Mouse (Mus musculus) lung, embryonic 14.5 days (tissue): ENCODE data around the gene Col6a1. TPM values are rescaled to one million over a fixed set of nuclear protein-coding genes. Genes with fewer than 3 reads are reported as not detected.
A peak's percentile ranks its signal among the peaks of the same experiment; 100 is the strongest.

ENCODE experiments used
- ATAC-seq: fragments of 200-750 bp; cut with Nextera tagmentation; 2 replicates; pipeline ENCODE4 v1.8.0; 2017; ENCODE audit warnings: mild to moderate bottlenecking, moderate TSS enrichment, moderate library complexity; ENCODE audit not compliant: insufficient read depth
- DNase-seq: peaks from one replicate; pipeline ENCODE4 v3.0.0-alpha.2; 2015
- H3K27ac ChIP-seq: fragments of 300-500 bp; sonication (generic); 2 replicates; pipeline ENCODE4 v1.5.1; 2014; ENCODE audit warnings: low read depth, mild to moderate bottlenecking, moderate library complexity
- H3K27me3 ChIP-seq: fragments of 300-500 bp; sonication (generic); 2 replicates; pipeline ENCODE4 v1.6.1; 2014; ENCODE audit warnings: low read length, control low read depth; ENCODE audit not compliant: insufficient read depth
- H3K36me3 ChIP-seq: fragments of 300-500 bp; sonication (generic); 2 replicates; pipeline ENCODE4 v1.6.1; 2014; ENCODE audit warnings: control low read depth; ENCODE audit not compliant: insufficient read depth
- H3K4me1 ChIP-seq: fragments of 300-500 bp; sonication (generic); 2 replicates; pipeline ENCODE4 v1.6.1; 2014; ENCODE audit warnings: antibody characterized with exemption, control low read depth; ENCODE audit not compliant: insufficient read depth
- H3K4me2 ChIP-seq: fragments of 300-500 bp; sonication (generic); 2 replicates; pipeline ENCODE4 v1.6.1; 2014; ENCODE audit warnings: mild to moderate bottlenecking
- H3K4me3 ChIP-seq: fragments of 300-500 bp; sonication (generic); 2 replicates; pipeline ENCODE4 v1.5.1; 2014; ENCODE audit warnings: low read depth, low read length
- H3K9ac ChIP-seq: fragments of 300-500 bp; sonication (generic); 2 replicates; pipeline ENCODE4 v1.6.1; 2014
- H3K9me3 ChIP-seq: fragments of 300-500 bp; sonication (generic); 2 replicates; pipeline ENCODE4 v1.6.1; 2016; ENCODE audit warnings: low read depth, low read length, control low read depth
- CTCF ChIP-seq: IDR thresholded peaks from 2 replicates; pipeline ENCODE4 v1.5.1; 2016; ENCODE audit warnings: antibody characterized with exemption, low read depth
- WGBS: fragments of 180-500 bp; shearing (Covaris S2); extraction: QIAGEN DNeasy Blood & Tissue Kit; methylation state at CpG from one replicate; pipeline ENCODE4 v1.1.7; 2014; 5-methylcytosine and 5-hydroxymethylcytosine counted together
- polyA plus RNA-seq: library from polyadenylated mRNA; unstranded; fragments of >200 nt; fragmentation: Nextera tagmentation; extraction: Ambion mirVana; gene quantifications from 2 replicates; pipeline ENCODE4 v1.2.1, GENCODE M21; 2014

Gene Col6a1
- polyA plus RNA-seq, 1 experiment from 2014 or later, result 215 TPM

GRCm38 (mm10) chr10:76683461-76683860 is 42.5 kb downstream of the Col6a1 start:
- Histone ChIP-seq H3K27ac (peak overlapping the region; percentile 86), H3K4me1 (peaks cover 22% of the 10 kb centered on the region), H3K4me2 (0 out of 2 replicates have a peak overlapping the region, but pooled peaks have one; percentile 0), H3K9ac (0 out of 2 replicates have a peak overlapping the region, but pooled peaks have one; percentile 17), H3K9me3 (no peaks in the 10 kb centered on the region), H3K4me3 (no peak overlapping the region), H3K36me3 (no peaks in the 10 kb centered on the region), H3K27me3 (no peaks in the 10 kb centered on the region)
- no peak for TF ChIP-seq CTCF
- no peak for ATAC-seq
- 48% methylated on average over 7 of the region's 7 CpGs for WGBS
- no peak for DNase-seq

GRCm38 (mm10) chr10:76681882-76682281 is 44.1 kb downstream of the Col6a1 start:
- Histone ChIP-seq H3K9ac (no peak overlapping the region), H3K4me2 (no peak overlapping the region), H3K4me1 (peaks cover 26% of the 10 kb centered on the region), H3K27me3 (no peaks in the 10 kb centered on the region), H3K27ac (peak overlapping the region; percentile 85), H3K4me3 (no peak overlapping the region), H3K36me3 (no peaks in the 10 kb centered on the region), H3K9me3 (no peaks in the 10 kb centered on the region)
- TF ChIP-seq CTCF, result no peak
- DNase-seq, result peak; percentile 84
- ATAC-seq, result peak; percentile 67
- 50% methylated on average over 3 of the region's 3 CpGs for WGBS

GRCm38 (mm10) chr10:76680758-76681650 is 45.0 kb downstream of the Col6a1 start:
- H3K9ac ChIP-seq, result no peak overlapping the region
- DNase-seq (peak; percentile 31), ATAC-seq (peak; percentile 4; the same call in 1 of the 2 replicates)
- no peaks in the 10 kb centered on the region for H3K27me3 ChIP-seq
- no peak for TF ChIP-seq CTCF
- H3K27ac ChIP-seq, result peak overlapping the region; percentile 85
- no peak overlapping the region for H3K4me3 ChIP-seq
- no peak overlapping the region for H3K4me2 ChIP-seq
- 59% methylated on average over 6 of the region's 6 CpGs for WGBS
- H3K9me3 ChIP-seq, result no peaks in the 10 kb centered on the region
- H3K36me3 ChIP-seq, result no peaks in the 10 kb centered on the region
- peaks cover 26% of the 10 kb centered on the region for H3K4me1 ChIP-seq

GRCm38 (mm10) chr10:76678122-76678521 is 47.8 kb downstream of the Col6a1 start:
- Histone ChIP-seq H3K27ac (peak overlapping the region; percentile 75), H3K4me2 (no peak overlapping the region), H3K9ac (no peak overlapping the region), H3K27me3 (no peaks in the 10 kb centered on the region), H3K4me3 (no peak overlapping the region), H3K9me3 (no peaks in the 10 kb centered on the region), H3K4me1 (peaks cover 13% of the 10 kb centered on the region; the same call in 1 of the 2 replicates), H3K36me3 (no peaks in the 10 kb centered on the region)
- no peak for TF ChIP-seq CTCF
- 29% methylated on average over 7 of the region's 7 CpGs for WGBS
- DNase-seq (peak; percentile 97), ATAC-seq (peak; percentile 56; the same call in 1 of the 2 replicates)

GRCm38 (mm10) chr10:76675268-76675667 is 50.7 kb downstream of the Col6a1 start:
- 46% methylated on average over 2 of the region's 2 CpGs for WGBS
- Histone ChIP-seq H3K27ac (peak overlapping the region; percentile 34; the same call in 1 of the 2 replicates), H3K4me1 (peaks cover 8% of the 10 kb centered on the region; the same call in 1 of the 2 replicates), H3K9ac (no peak overlapping the region), H3K27me3 (no peaks in the 10 kb centered on the region), H3K4me2 (no peak overlapping the region), H3K36me3 (no peaks in the 10 kb centered on the region), H3K4me3 (no peak overlapping the region), H3K9me3 (no peaks in the 10 kb centered on the region)
- DNase-seq (peak; percentile 90), ATAC-seq (peak; percentile 76)
- no peak for TF ChIP-seq CTCF

GRCm38 (mm10) chr10:76674581-76674980 is 51.4 kb downstream of the Col6a1 start:
- DNase-seq, result no peak
- Histone ChIP-seq H3K4me3 (no peak overlapping the region), H3K27me3 (no peaks in the 10 kb centered on the region), H3K27ac (peak overlapping the region; percentile 34; the same call in 1 of the 2 replicates), H3K9ac (no peak overlapping the region), H3K36me3 (no peaks in the 10 kb centered on the region), H3K9me3 (no peaks in the 10 kb centered on the region), H3K4me1 (peaks cover 9% of the 10 kb centered on the region; the same call in 1 of the 2 replicates), H3K4me2 (no peak overlapping the region)
- no peak for ATAC-seq
- TF ChIP-seq CTCF, result no peak
- 75% methylated on average over 6 of the region's 6 CpGs for WGBS

GRCm38 (mm10) chr10:76671939-76672338 is 54.0 kb downstream of the Col6a1 start:
- 57% methylated on average over 9 of the region's 9 CpGs for WGBS
- TF ChIP-seq CTCF, result no peak
- Histone ChIP-seq H3K36me3 (no peaks in the 10 kb centered on the region), H3K9ac (no peak overlapping the region), H3K27me3 (no peaks in the 10 kb centered on the region), H3K4me1 (peaks cover 9% of the 10 kb centered on the region; the same call in 1 of the 2 replicates), H3K4me2 (no peak overlapping the region), H3K27ac (peak overlapping the region; percentile 88), H3K4me3 (no peak overlapping the region), H3K9me3 (peaks cover 3% of the 10 kb centered on the region; the same call in 1 of the 2 replicates)
- ATAC-seq, result peak; percentile 48; the same call in 1 of the 2 replicates
- DNase-seq, result peak; percentile 73
